Mouse (Mus musculus): ENCODE measurements around the gene Rpa1. TPM values are rescaled to one million over a fixed set of nuclear protein-coding genes. Genes with fewer than 3 reads are reported as not detected.

Rpa1 gene
- polyA plus RNA-seq, 1 experiment from 2014 or later: 191 TPM

- no peaks in the 10 kb centered on the region; the same call in 1 of the 2 replicates for H3K4me1 ChIP-seq (replicated peaks; ENCODE audit: control insufficient read depth, insufficient read depth, low read length)
- no peak overlapping the region for H3K27ac ChIP-seq (ENCODE audit: low read length)
- H3K27me3 ChIP-seq (ENCODE audit: control insufficient read depth, insufficient read depth, low read depth, low read length): no peaks in the 10 kb centered on the region
- no peak overlapping the region for H3K9ac ChIP-seq (ENCODE audit: low read length)
- no peak for ATAC-seq (ENCODE audit: low read depth)
- H3K4me3 ChIP-seq (ENCODE audit: low read length): no peak overlapping the region
- WGBS: 66% methylated on average over 8 of the region's 8 CpGs
- peaks cover 32% of the 10 kb centered on the region for H3K36me3 ChIP-seq (ENCODE audit: control insufficient read depth, insufficient read depth, low read length)
- H3K9me3 ChIP-seq (ENCODE audit: control insufficient read depth, low read length): no peaks in the 10 kb centered on the region
- H3K4me2 ChIP-seq (ENCODE audit: low read depth, low read length): no peak overlapping the region
Measured at GRCm38 (mm10) chr11:75336676-75337075, 11.4 kb downstream of the Rpa1 start.

GRCm38 (mm10) chr11:75325969-75326311 lies 22.2 kb downstream of the Rpa1 start:
- Histone ChIP-seq H3K9ac (ENCODE audit: low read length) (no peak overlapping the region), H3K36me3 (ENCODE audit: control insufficient read depth, insufficient read depth, low read length) (peaks cover 8% of the 10 kb centered on the region), H3K4me1 (replicated peaks; ENCODE audit: control insufficient read depth, insufficient read depth, low read length) (peaks cover 21% of the 10 kb centered on the region), H3K4me3 (ENCODE audit: low read length) (no peak overlapping the region), H3K27ac (ENCODE audit: low read length) (peak overlapping the region; percentile 11; the same call in 1 of the 2 replicates), H3K9me3 (ENCODE audit: control insufficient read depth, low read length) (no peaks in the 10 kb centered on the region), H3K4me2 (ENCODE audit: low read depth, low read length) (no peak overlapping the region), H3K27me3 (ENCODE audit: control insufficient read depth, insufficient read depth, low read depth, low read length) (no peaks in the 10 kb centered on the region)
- ATAC-seq (ENCODE audit: low read depth): peak; percentile 49
- WGBS: 41% methylated on average over 7 of the region's 7 CpGs

- Histone ChIP-seq H3K4me1 (replicated peaks; ENCODE audit: control insufficient read depth, insufficient read depth, low read length) (peaks cover 21% of the 10 kb centered on the region), H3K9ac (ENCODE audit: low read length) (no peak overlapping the region), H3K36me3 (ENCODE audit: control insufficient read depth, insufficient read depth, low read length) (peaks cover 8% of the 10 kb centered on the region), H3K9me3 (ENCODE audit: control insufficient read depth, low read length) (no peaks in the 10 kb centered on the region), H3K27me3 (ENCODE audit: control insufficient read depth, insufficient read depth, low read depth, low read length) (no peaks in the 10 kb centered on the region), H3K4me2 (ENCODE audit: low read depth, low read length) (no peak overlapping the region), H3K27ac (ENCODE audit: low read length) (peak overlapping the region; percentile 34; the same call in 1 of the 2 replicates), H3K4me3 (ENCODE audit: low read length) (no peak overlapping the region)
- peak; percentile 67 for ATAC-seq (ENCODE audit: low read depth)
- 47% methylated on average over 16 of the region's 16 CpGs for WGBS
Measured at GRCm38 (mm10) chr11:75325116-75325968, 22.8 kb downstream of the Rpa1 start.

DNA sequence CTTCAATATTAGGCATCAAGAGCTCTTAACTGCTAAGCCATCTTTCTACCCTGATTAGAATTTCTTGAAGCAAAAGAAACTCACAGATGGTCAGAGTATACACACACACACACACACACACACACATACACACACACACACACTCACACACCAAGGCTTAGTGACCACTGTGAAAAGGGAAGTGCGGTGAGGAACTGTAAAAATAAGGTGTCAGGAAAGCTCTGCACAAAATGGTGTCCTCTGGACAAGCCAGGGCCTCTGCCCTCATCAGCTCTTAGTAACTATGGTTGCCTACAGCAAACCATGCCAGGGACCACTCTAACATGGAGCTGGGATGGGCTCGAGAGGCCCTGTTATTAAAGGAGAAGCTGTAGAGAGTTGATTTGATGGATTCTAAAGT lies 23.7 kb downstream of the Rpa1 start:
- Histone ChIP-seq H3K36me3 (ENCODE audit: control insufficient read depth, insufficient read depth, low read length) (peaks cover 8% of the 10 kb centered on the region), H3K4me3 (ENCODE audit: low read length) (no peak overlapping the region), H3K9me3 (ENCODE audit: control insufficient read depth, low read length) (no peaks in the 10 kb centered on the region), H3K4me2 (ENCODE audit: low read depth, low read length) (no peak overlapping the region), H3K4me1 (replicated peaks; ENCODE audit: control insufficient read depth, insufficient read depth, low read length) (peaks cover 21% of the 10 kb centered on the region), H3K9ac (ENCODE audit: low read length) (no peak overlapping the region), H3K27ac (ENCODE audit: low read length) (no peak overlapping the region), H3K27me3 (ENCODE audit: control insufficient read depth, insufficient read depth, low read depth, low read length) (no peaks in the 10 kb centered on the region)
- ATAC-seq (ENCODE audit: low read depth): no peak
- WGBS: 90% methylated on average over 2 of the region's 2 CpGs

DNA sequence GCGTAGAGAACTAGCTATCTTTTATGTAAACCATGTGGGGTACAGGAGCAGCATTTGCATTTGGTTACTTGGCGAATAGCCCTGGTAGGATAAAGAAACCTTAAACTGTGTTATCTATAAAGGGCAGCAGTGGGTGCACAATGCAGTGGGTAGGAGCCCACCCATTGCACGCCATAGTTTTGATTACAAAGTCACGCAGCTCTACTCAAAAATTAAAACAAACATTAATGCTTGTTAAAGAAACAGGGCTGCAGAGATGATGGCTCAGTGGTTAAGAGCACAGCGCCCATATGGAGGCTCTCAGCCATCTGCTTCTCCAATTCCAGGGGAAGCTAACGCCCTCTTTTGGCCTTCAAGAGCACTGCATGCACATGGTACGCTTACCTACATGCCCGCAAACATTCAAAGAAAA lies 24.8 kb downstream of the Rpa1 start:
- Histone ChIP-seq H3K4me3 (ENCODE audit: low read length) (no peak overlapping the region), H3K27ac (ENCODE audit: low read length) (no peak overlapping the region), H3K9me3 (ENCODE audit: control insufficient read depth, low read length) (no peaks in the 10 kb centered on the region), H3K27me3 (ENCODE audit: control insufficient read depth, insufficient read depth, low read depth, low read length) (no peaks in the 10 kb centered on the region), H3K4me1 (replicated peaks; ENCODE audit: control insufficient read depth, insufficient read depth, low read length) (peaks cover 21% of the 10 kb centered on the region), H3K4me2 (ENCODE audit: low read depth, low read length) (no peak overlapping the region), H3K9ac (ENCODE audit: low read length) (no peak overlapping the region), H3K36me3 (ENCODE audit: control insufficient read depth, insufficient read depth, low read length) (peaks cover 6% of the 10 kb centered on the region)
- WGBS: 56% methylated on average over 8 of the region's 8 CpGs
- no peak for ATAC-seq (ENCODE audit: low read depth)

GRCm38 (mm10) chr11:75319246-75319645 lies 28.9 kb downstream of the Rpa1 start:
- no peaks in the 10 kb centered on the region for H3K9me3 ChIP-seq (ENCODE audit: control insufficient read depth, low read length)
- no peak overlapping the region for H3K9ac ChIP-seq (ENCODE audit: low read length)
- H3K27ac ChIP-seq (ENCODE audit: low read length): peak overlapping the region; percentile 15; the same call in 1 of the 2 replicates
- WGBS: 44% methylated on average over 5 of the region's 5 CpGs
- H3K4me3 ChIP-seq (ENCODE audit: low read length): no peak overlapping the region
- H3K27me3 ChIP-seq (ENCODE audit: control insufficient read depth, insufficient read depth, low read depth, low read length): no peaks in the 10 kb centered on the region
- ATAC-seq (ENCODE audit: low read depth): no peak
- peaks cover 12% of the 10 kb centered on the region; the same call in 1 of the 2 replicates for H3K36me3 ChIP-seq (ENCODE audit: control insufficient read depth, insufficient read depth, low read length)
- H3K4me2 ChIP-seq (ENCODE audit: low read depth, low read length): no peak overlapping the region
- H3K4me1 ChIP-seq (replicated peaks; ENCODE audit: control insufficient read depth, insufficient read depth, low read length): peaks cover 8% of the 10 kb centered on the region

DNA sequence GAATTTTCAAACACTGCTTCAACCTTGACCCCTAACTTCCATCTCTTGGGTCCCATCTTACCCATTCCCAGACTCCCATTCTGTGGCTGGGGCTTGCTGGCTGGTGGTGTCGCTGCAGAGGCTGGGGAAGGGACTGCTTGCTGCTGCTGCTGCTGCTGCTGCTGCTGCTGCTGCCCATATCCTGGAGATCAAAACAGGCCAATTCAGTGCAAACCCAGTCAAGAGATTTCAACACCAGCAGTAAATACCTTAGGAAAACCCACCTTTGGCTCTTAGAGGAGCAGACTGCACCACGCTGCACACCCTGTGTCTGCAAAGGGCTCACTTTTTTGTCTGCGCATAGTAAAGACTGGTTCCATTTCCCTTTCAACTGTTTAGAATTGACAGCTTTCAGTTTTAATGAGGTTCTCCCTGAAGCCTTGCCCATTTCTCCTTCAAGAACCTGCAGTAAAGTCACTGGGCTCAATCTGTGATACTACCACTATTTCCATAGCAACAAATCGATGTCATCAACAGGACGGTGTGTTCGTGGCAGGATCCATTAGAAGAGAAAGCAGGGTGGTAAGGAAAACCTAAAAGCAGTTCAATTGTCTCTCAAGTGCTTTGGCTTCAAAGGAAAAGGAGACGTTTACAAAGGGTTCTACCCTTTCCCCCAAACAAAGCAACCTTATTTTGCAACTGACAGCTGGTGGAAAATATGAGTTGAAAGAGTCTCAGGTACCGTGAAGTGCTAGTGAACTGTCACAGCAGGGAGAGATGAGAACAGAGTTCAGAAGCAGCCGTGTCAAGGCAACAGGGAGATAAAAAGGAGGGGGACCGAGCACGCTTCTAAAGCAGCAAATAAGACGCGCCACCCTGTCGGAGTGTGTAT lies 29.5 kb downstream of the Rpa1 start:
- H3K36me3 ChIP-seq (ENCODE audit: control insufficient read depth, insufficient read depth, low read length): peaks cover 18% of the 10 kb centered on the region

DNA sequence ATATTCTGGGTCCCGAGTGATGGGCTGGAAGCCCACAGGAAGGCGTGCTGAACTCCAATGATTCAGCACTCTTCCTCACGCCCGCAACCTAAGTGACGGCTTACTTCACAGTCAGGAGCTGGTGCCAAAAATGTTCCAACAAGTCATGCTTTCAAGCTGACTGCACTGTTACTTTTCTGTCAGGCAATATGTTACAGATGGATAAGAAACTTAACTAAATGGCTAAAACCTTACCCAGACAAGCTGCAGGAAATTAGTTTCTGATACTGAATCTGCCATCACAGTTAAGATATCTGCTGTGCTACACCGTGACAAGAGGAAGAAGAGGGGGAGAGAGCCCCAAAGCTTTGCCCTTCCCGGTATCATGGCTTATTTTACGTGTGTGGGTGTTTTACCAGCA lies 34.3 kb downstream of the Rpa1 start:
- peaks cover 42% of the 10 kb centered on the region for H3K36me3 ChIP-seq (ENCODE audit: control insufficient read depth, insufficient read depth, low read length)
- no peak overlapping the region for H3K4me3 ChIP-seq (ENCODE audit: low read length)
- H3K4me1 ChIP-seq (replicated peaks; ENCODE audit: control insufficient read depth, insufficient read depth, low read length): no peaks in the 10 kb centered on the region
- ATAC-seq (ENCODE audit: low read depth): no peak
- H3K9me3 ChIP-seq (ENCODE audit: control insufficient read depth, low read length): no peaks in the 10 kb centered on the region
- H3K27me3 ChIP-seq (ENCODE audit: control insufficient read depth, insufficient read depth, low read depth, low read length): no peaks in the 10 kb centered on the region
- H3K27ac ChIP-seq (ENCODE audit: low read length): no peak overlapping the region
- H3K4me2 ChIP-seq (ENCODE audit: low read depth, low read length): no peak overlapping the region
- H3K9ac ChIP-seq (ENCODE audit: low read length): no peak overlapping the region
- WGBS: 80% methylated on average over 8 of the region's 8 CpGs

More for the DNA sequence above, 29.5 kb downstream of the Rpa1 start:
- Histone ChIP-seq H3K27me3 (ENCODE audit: control insufficient read depth, insufficient read depth, low read depth, low read length) (no peaks in the 10 kb centered on the region), H3K27ac (ENCODE audit: low read length) (no peak overlapping the region; the same call in 1 of the 2 replicates), H3K4me1 (replicated peaks; ENCODE audit: control insufficient read depth, insufficient read depth, low read length) (peaks cover 8% of the 10 kb centered on the region), H3K4me2 (ENCODE audit: low read depth, low read length) (no peak overlapping the region), H3K4me3 (ENCODE audit: low read length) (no peak overlapping the region), H3K9me3 (ENCODE audit: control insufficient read depth, low read length) (no peaks in the 10 kb centered on the region), H3K9ac (ENCODE audit: low read length) (no peak overlapping the region)
- 52% methylated on average over 14 of the region's 14 CpGs for WGBS
- ATAC-seq (ENCODE audit: low read depth): no peak

GRCm38 (mm10) chr11:75311751-75312150 lies 36.4 kb downstream of the Rpa1 start:
- H3K27me3 ChIP-seq (ENCODE audit: control insufficient read depth, insufficient read depth, low read depth, low read length): no peaks in the 10 kb centered on the region
- H3K4me3 ChIP-seq (ENCODE audit: low read length): no peak overlapping the region
- no peak overlapping the region for H3K9ac ChIP-seq (ENCODE audit: low read length)
- WGBS: 77% methylated on average over 6 of the region's 6 CpGs
- no peak overlapping the region for H3K4me2 ChIP-seq (ENCODE audit: low read depth, low read length)
- no peaks in the 10 kb centered on the region for H3K4me1 ChIP-seq (replicated peaks; ENCODE audit: control insufficient read depth, insufficient read depth, low read length)
- ATAC-seq (ENCODE audit: low read depth): no peak
- H3K36me3 ChIP-seq (ENCODE audit: control insufficient read depth, insufficient read depth, low read length): peaks cover 54% of the 10 kb centered on the region
- H3K9me3 ChIP-seq (ENCODE audit: control insufficient read depth, low read length): no peaks in the 10 kb centered on the region
- no peak overlapping the region for H3K27ac ChIP-seq (ENCODE audit: low read length)

Data from lung, embryonic 16.5 days (tissue).